Mouse (Mus musculus) hindbrain, embryonic 14.5 days (tissue): ENCODE data around the gene Necab3. TPM values are rescaled to one million over a fixed set of nuclear protein-coding genes. Genes with fewer than 3 reads are reported as not detected.
A peak's percentile ranks its signal among the peaks of the same experiment; 100 is the strongest.

Experiments
- ATAC-seq: fragments of 200-750 bp; cut with Nextera tagmentation; 2 replicates; pipeline ENCODE4 v1.8.0; 2017; ENCODE audit warnings: moderate number of reproducible peaks, mild to moderate bottlenecking, moderate TSS enrichment, moderate library complexity; ENCODE audit not compliant: low FRiP score
- DNase-seq: peaks from one replicate; pipeline ENCODE4 v3.0.0-alpha.2; 2015; ENCODE audit warnings: low spot score
- H3K27ac ChIP-seq: fragments of 300-500 bp; sonication (generic); 2 replicates; pipeline ENCODE4 v1.5.1; 2014; ENCODE audit warnings: mild to moderate bottlenecking, moderate library complexity
- H3K27me3 ChIP-seq: fragments of 300-500 bp; sonication (generic); 2 replicates; pipeline ENCODE4 v1.6.1; 2014; ENCODE audit warnings: mild to moderate bottlenecking, low read length, mixed read lengths; ENCODE audit not compliant: control insufficient read depth, insufficient read depth
- H3K36me3 ChIP-seq: fragments of 300-500 bp; sonication (generic); replicated peaks from 2 replicates; pipeline ENCODE4 v1.6.1; 2014; ENCODE audit not compliant: control insufficient read depth, insufficient read depth
- H3K4me1 ChIP-seq: fragments of 300-500 bp; sonication (generic); replicated peaks from 2 replicates; pipeline ENCODE4 v1.6.1; 2014; ENCODE audit warnings: antibody characterized with exemption, low read length, mixed read lengths; ENCODE audit not compliant: control insufficient read depth, insufficient read depth
- H3K4me2 ChIP-seq: fragments of 300-500 bp; sonication (generic); replicated peaks from 2 replicates; pipeline ENCODE4 v1.6.1; 2014; ENCODE audit warnings: mild to moderate bottlenecking, moderate library complexity
- H3K4me3 ChIP-seq: fragments of 300-500 bp; sonication (generic); replicated peaks from 2 replicates; pipeline ENCODE4 v1.5.1; 2014; ENCODE audit warnings: mild to moderate bottlenecking, low read length
- H3K9ac ChIP-seq: fragments of 300-500 bp; sonication (generic); 2 replicates; pipeline ENCODE4 v1.6.1; 2014
- H3K9me3 ChIP-seq: fragments of 300-500 bp; sonication (generic); 2 replicates; pipeline ENCODE4 v1.6.1; 2016; ENCODE audit warnings: low read length; ENCODE audit not compliant: control insufficient read depth
- WGBS: fragments of 180-500 bp; shearing (Covaris S2); extraction: QIAGEN DNeasy Blood & Tissue Kit; methylation state at CpG from one replicate; pipeline ENCODE4 v1.1.7; 2014; 5-methylcytosine and 5-hydroxymethylcytosine counted together
- polyA plus RNA-seq: library from polyadenylated mRNA; unstranded; fragments of >200 nt; fragmentation: Nextera tagmentation; extraction: Ambion mirVana; gene quantifications from 2 replicates; pipeline ENCODE4 v1.2.1, GENCODE M21; 2014

Necab3 gene
- polyA plus RNA-seq, result 13.6 and 15.2 TPM in 2 replicates

DNA sequence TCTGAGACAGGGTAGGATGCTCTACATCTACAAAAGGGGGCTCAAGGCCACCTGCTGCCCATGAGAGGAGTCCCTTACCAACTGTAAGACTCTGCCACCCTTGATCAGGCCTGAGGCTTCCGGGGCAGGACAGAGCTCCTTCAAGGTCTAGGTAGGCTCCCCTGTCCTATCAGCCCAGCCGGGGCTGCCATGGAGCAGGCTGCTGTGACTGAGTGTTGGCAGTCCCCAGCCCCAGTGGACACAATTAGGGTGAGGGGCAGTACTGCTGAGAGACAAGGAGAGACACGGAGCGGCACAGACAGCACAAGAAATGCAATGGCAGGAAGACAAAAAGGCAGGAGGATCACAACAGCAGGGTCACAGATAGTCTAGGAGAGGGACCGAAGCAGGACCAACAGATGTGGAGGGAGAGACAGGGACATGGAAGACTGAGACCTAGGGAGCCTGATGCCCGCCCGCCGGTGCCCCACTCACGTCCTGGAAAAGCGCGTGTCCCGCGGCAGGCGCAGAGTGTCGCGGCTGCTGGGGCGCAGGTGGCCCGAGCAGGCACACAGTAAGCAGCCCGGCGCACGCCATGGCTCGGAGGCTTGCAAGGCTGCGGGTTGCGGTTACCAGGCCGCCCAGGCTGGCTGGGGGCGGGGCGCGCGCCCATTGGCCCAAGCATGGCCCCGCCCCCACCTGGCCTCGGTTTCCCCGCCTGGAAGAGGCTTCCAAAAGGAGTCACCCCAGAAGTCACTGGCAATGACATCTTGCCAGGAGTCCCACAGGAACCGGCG is at the start of gene Necab3:
TSS of gene Necab3 (minus strand) at position 627 of the 776 bp plus-strand sequence.
- H3K9me3 ChIP-seq, result no peaks in the 10 kb centered on the region
- H3K4me3 ChIP-seq, result peak within 1 kb of the TSS; percentile 38
- peak within 1 kb of the TSS; percentile 23 for H3K27ac ChIP-seq
- WGBS, result 5% methylated on average over 34 of the region's 34 CpGs
- ATAC-seq (peak; percentile 65; the same call in 1 of the 2 replicates), DNase-seq (no peak)
- no peaks in the 10 kb centered on the region for H3K27me3 ChIP-seq
- peak within 1 kb of the TSS; percentile 65 for H3K9ac ChIP-seq
- H3K36me3 ChIP-seq, result peaks cover 8% of the 10 kb centered on the region
- H3K4me1 ChIP-seq, result peaks cover 20% of the 10 kb centered on the region
- peak within 1 kb of the TSS; percentile 79 for H3K4me2 ChIP-seq

DNA sequence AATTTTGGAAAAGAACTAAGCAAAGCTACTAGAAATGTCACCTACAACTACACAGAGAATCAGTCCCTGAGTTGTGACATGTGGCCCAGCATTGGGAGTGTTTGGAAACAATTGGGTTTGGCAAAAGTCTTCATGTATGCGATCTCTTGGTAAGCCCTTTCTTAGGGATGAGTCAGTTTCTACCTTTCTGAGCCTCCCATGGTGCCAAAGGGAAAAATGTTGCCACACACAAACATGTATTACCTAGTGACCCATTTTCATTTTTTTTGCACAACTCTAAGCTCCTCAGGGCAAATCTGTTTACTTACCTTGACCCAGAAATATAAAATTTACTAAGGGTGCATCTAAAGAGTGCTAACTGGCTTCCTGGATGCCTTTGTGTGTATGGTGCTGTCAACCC is 48.3 kb upstream of the Necab3 start:
- DNase-seq (no peak), ATAC-seq (no peak)
- Histone ChIP-seq H3K9ac (no peak overlapping the region), H3K4me2 (no peak overlapping the region), H3K4me3 (no peak overlapping the region), H3K9me3 (no peaks in the 10 kb centered on the region), H3K4me1 (0 out of 2 replicates have a peak, but pooled peaks cover 7% of the 10 kb centered on the region), H3K36me3 (no peaks in the 10 kb centered on the region), H3K27me3 (no peaks in the 10 kb centered on the region), H3K27ac (no peak overlapping the region)
- WGBS, result 88% methylated on average over 1 of the region's 1 CpGs

DNA sequence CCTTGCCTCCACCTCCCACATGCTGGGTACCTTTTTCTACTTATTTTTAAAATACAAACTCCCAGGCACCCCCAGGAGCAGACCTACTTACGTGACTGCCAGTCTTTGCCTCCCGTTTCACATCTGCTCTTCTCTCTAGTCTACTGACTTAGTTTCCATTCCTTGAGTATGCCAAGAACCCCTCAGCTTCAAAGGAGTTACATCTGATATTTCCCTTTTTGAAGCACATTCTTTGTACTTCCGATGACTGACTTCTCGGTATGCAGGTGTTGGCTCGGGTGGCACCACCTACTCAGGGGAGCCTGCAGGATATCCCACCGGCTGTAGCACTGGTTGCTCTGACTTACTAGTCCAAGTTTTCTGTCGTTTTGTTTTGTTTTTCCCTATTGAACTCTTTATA is 45.5 kb upstream of the Necab3 start:
- Histone ChIP-seq H3K27ac (no peak overlapping the region; the same call in 1 of the 2 replicates), H3K9me3 (no peaks in the 10 kb centered on the region), H3K27me3 (no peaks in the 10 kb centered on the region), H3K36me3 (no peaks in the 10 kb centered on the region), H3K4me2 (peak overlapping the region; percentile 63), H3K4me3 (peak overlapping the region; percentile 57), H3K9ac (no peak overlapping the region), H3K4me1 (0 out of 2 replicates have a peak, but pooled peaks cover 7% of the 10 kb centered on the region)
- DNase-seq, result no peak
- ATAC-seq, result no peak
- WGBS, result 41% methylated on average over 7 of the region's 7 CpGs

DNA sequence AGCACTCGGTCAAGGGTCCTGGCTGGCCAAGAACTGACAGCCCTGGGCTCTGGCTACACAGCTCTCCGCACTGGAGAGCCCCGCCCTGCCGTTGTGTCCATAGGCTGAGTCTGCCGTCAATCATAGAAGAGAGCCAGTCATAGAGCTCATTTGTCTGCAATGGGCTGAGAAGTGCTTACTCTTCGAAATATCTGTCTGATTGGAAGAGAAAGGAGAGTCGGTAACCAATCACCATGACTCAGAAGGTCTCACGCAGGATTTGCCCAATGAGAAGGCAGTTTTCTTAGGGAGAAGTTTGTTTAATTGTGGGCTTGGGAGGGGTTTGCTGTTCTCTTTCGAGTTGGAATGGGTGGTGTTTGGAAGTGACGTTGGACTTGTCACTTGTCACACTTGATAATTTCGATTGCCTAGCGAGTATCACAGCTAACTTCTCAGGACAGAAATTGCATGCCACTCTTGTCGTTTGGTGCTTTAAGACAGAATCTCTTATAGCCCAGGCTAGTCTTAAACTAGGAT is 45.0 kb upstream of the Necab3 start, which contains the start of gene Pxmp4:
TSS of gene Pxmp4 (minus strand) at position 71 of the 516 bp plus-strand sequence.
- ATAC-seq, result peak; percentile 100
- H3K4me2 ChIP-seq, result peak within 1 kb of the TSS; percentile 63
- peak; percentile 98 for DNase-seq
- under 1% methylated on average over 13 of the region's 13 CpGs for WGBS
- H3K9ac ChIP-seq, result peak within 1 kb of the TSS; percentile 71
- no peaks in the 10 kb centered on the region for H3K27me3 ChIP-seq
- H3K27ac ChIP-seq, result peak within 1 kb of the TSS; percentile 27; the same call in 1 of the 2 replicates
- H3K4me3 ChIP-seq, result peak within 1 kb of the TSS; percentile 57
- H3K36me3 ChIP-seq, result no peaks in the 10 kb centered on the region
- 0 out of 2 replicates have a peak, but pooled peaks cover 7% of the 10 kb centered on the region for H3K4me1 ChIP-seq
- H3K9me3 ChIP-seq, result no peaks in the 10 kb centered on the region

DNA sequence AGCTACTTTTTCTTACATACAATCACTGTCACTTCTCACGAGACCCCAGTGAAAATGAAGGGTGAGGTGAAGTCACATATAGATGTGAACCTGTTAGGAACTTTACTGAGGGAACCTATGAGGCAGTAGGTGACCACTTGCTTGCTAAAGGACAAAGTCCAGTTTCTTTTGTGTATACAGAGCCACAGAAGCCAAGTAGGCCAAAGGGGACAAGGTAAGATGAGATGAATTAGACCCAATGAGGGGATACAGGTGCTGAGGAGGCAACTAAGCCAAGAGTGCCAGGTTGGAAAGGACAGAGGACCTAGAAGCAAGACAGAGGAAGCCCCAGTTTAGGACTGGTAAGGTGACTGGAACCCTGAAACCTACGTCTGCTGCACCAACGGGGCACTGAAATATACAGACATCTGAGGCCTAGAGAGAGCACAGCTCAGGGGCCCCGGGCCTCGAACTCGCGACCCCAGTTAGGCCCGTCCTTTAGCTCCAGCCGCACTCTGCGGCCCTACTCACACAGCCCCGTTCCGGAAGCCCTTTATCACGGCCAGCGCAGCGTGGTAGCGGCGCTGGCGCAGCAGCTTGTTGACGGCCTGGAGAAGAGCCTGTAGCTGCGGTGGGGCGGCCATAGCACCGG is 44.4 kb upstream of the Necab3 start:
- peak; percentile 65; the same call in 1 of the 2 replicates for ATAC-seq
- 20% methylated on average over 22 of the region's 22 CpGs for WGBS
- H3K4me3 ChIP-seq, result peak overlapping the region; percentile 57

DNA sequence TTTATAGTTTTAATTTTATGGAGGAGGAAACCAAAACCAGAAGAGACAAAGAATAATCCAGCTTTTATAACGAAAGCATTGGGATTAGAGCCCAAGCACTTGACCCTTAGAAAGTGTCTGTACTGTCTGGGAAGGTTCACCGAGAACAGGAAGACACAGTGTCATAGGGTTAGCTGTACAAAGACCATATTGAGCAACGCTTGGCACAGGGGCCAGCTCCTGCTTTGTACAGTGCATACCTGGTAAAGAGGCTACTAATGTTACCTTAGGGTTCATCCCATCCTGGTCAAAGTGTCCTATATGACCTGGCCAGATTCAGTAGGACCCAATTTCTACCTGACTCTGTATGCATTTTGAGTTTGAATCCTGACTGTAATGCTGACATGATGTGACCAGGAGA is 42.6 kb upstream of the Necab3 start:
- Histone ChIP-seq H3K36me3 (no peaks in the 10 kb centered on the region), H3K9ac (no peak overlapping the region), H3K4me3 (no peak overlapping the region), H3K9me3 (no peaks in the 10 kb centered on the region), H3K4me1 (0 out of 2 replicates have a peak, but pooled peaks cover 7% of the 10 kb centered on the region), H3K4me2 (no peak overlapping the region), H3K27me3 (no peaks in the 10 kb centered on the region), H3K27ac (no peak overlapping the region)
- DNase-seq, result no peak
- WGBS, result 68% methylated on average over 3 of the region's 3 CpGs
- ATAC-seq, result no peak

More for the DNA sequence above, 44.4 kb upstream of the Necab3 start:
- peak overlapping the region; percentile 27; the same call in 1 of the 2 replicates for H3K27ac ChIP-seq
- no peaks in the 10 kb centered on the region for H3K36me3 ChIP-seq
- no peaks in the 10 kb centered on the region for H3K9me3 ChIP-seq
- H3K4me2 ChIP-seq, result peak overlapping the region; percentile 63
- H3K9ac ChIP-seq, result peak overlapping the region; percentile 71
- DNase-seq, result no peak
- H3K27me3 ChIP-seq, result no peaks in the 10 kb centered on the region
- H3K4me1 ChIP-seq, result 0 out of 2 replicates have a peak, but pooled peaks cover 7% of the 10 kb centered on the region

DNA sequence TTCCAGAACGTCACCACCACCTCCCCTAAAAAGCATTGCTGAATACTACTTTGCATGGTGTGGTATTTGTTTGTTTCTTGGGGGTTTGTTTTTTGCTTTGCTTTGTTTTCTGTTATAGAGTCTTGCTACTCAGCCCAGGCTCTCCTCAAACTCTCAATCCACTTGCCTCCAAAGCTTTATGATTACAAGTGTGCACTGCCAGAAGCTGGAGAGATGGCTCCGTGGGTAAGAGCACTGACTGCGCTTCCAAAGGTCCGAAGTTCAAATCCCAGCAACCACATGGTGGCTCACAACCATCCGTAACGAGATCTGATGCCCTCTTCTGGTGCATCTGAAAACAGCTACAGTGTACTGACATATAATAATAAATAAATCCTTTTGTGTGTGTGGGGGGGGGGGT is 41.9 kb upstream of the Necab3 start:
- no peak for DNase-seq
- Histone ChIP-seq H3K27ac (no peak overlapping the region), H3K4me1 (0 out of 2 replicates have a peak, but pooled peaks cover 7% of the 10 kb centered on the region), H3K27me3 (no peaks in the 10 kb centered on the region), H3K4me2 (no peak overlapping the region), H3K9ac (no peak overlapping the region), H3K36me3 (no peaks in the 10 kb centered on the region), H3K9me3 (no peaks in the 10 kb centered on the region), H3K4me3 (no peak overlapping the region)
- 63% methylated on average over 6 of the region's 6 CpGs for WGBS
- ATAC-seq, result no peak

DNA sequence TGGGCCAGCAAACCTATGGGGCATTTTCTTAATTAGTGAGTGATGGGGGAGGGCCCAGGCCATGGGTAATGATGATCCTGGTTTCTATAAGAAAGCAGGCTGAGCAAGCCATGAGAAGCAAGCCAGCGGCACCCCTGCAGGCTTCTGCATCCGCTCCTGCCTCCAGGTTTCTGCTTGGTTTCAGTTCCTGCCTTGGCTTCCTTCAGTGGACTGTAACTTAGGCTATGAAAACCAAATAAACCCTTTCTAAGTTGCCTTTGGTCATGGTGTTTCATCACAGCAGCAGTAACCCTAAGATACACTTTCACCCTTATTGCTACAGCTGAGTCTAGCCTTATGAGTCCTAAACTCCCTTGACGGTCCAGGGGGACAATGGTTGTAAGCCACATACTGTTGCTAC is 38.7 kb upstream of the Necab3 start:
- Histone ChIP-seq H3K27ac (no peak overlapping the region), H3K4me1 (no peaks in the 10 kb centered on the region), H3K4me2 (no peak overlapping the region), H3K9ac (no peak overlapping the region), H3K36me3 (peaks cover 5% of the 10 kb centered on the region; the same call in 1 of the 2 replicates), H3K9me3 (no peaks in the 10 kb centered on the region), H3K27me3 (no peaks in the 10 kb centered on the region), H3K4me3 (no peak overlapping the region)
- WGBS, result 91% methylated on average over 3 of the region's 3 CpGs
- DNase-seq (no peak), ATAC-seq (no peak)

DNA sequence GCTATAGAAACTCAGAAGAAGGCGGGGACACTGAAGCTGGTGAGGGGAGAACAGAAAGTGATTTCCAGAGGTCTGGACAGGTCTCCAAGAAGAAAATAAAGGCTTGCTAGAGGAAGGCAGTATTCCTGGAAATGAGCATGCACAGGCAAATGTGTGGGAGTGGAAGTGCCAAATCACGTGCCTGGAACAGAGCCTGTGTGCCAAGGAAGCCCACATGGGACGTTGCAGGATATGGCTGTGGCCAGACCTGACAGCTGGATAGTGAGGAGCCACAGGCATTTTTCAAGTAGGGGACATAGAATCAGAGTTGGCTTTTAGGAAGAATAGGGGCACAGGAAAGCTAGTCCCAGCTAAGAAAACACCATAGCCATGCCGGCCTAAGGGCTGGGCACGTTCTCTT is 37.1 kb upstream of the Necab3 start:
- Histone ChIP-seq H3K27me3 (no peaks in the 10 kb centered on the region), H3K4me1 (no peaks in the 10 kb centered on the region), H3K4me3 (no peak overlapping the region), H3K4me2 (no peak overlapping the region), H3K9ac (no peak overlapping the region), H3K9me3 (no peaks in the 10 kb centered on the region), H3K36me3 (peaks cover 5% of the 10 kb centered on the region; the same call in 1 of the 2 replicates), H3K27ac (no peak overlapping the region)
- WGBS, result 76% methylated on average over 5 of the region's 5 CpGs
- DNase-seq (no peak), ATAC-seq (no peak)
